Mouse (Mus musculus): ENCODE results near the gene Pced1b. TPM values are rescaled to one million over a fixed set of nuclear protein-coding genes. Genes with fewer than 3 reads are reported as not detected.
A peak's percentile ranks its signal among the peaks of the same experiment; 100 is the strongest.

The Pced1b gene
- total and polyA plus RNA-seq, 3 experiments: 6.6 to 41.1 (median 8.8) TPM

- no peak for ATAC-seq (ENCODE audit: extremely low read depth, insufficient number of reproducible peaks, low FRiP score, poor library complexity, severe bottlenecking)
- H3K27me3 ChIP-seq (ENCODE audit: insufficient read depth, low read length): no peaks in the 10 kb centered on the region
- H3K4me3 ChIP-seq (ENCODE audit: low read depth, low read length): no peak overlapping the region
- peaks cover 9% of the 10 kb centered on the region for H3K9me3 ChIP-seq (replicated peaks)
- no peaks in the 10 kb centered on the region for H3K4me1 ChIP-seq (ENCODE audit: insufficient read depth, low read depth, low read length)
- no peak for DNase-seq (ENCODE audit: low spot score)
- H3K36me3 ChIP-seq (replicated peaks): no peaks in the 10 kb centered on the region
- TF ChIP-seq GATA2 (IDR thresholded peaks at IDR 0.05; ENCODE audit: borderline replicate concordance, low read depth, low read length): no peak
- TF ChIP-seq GATA1 (IDR thresholded peaks at IDR 0.05; ENCODE audit: borderline replicate concordance, low read length): no peak
- no peak for TF ChIP-seq TAL1 (conservative IDR thresholded peaks at IDR 0.05; ENCODE audit: low read depth, low read length)
- TF ChIP-seq POLR2AphosphoS5 (IDR thresholded peaks at IDR 0.05; ENCODE audit: insufficient replicate concordance, low read depth, low read length): no peak
- no peak for TF ChIP-seq CTCF (IDR thresholded peaks at IDR 0.05; ENCODE audit: low read depth, low read length)
Observed at GRCm38 (mm10) chr15:97322821-97323220, 75.9 kb downstream of the Pced1b start.

GRCm38 (mm10) chr15:97323466-97323865, 76.6 kb downstream of the Pced1b start:
- H3K4me3 ChIP-seq (ENCODE audit: low read depth, low read length): no peak overlapping the region
- TF ChIP-seq GATA1 (IDR thresholded peaks at IDR 0.05; ENCODE audit: borderline replicate concordance, low read length) (no peak), TAL1 (conservative IDR thresholded peaks at IDR 0.05; ENCODE audit: low read depth, low read length) (no peak), POLR2AphosphoS5 (IDR thresholded peaks at IDR 0.05; ENCODE audit: insufficient replicate concordance, low read depth, low read length) (no peak), GATA2 (IDR thresholded peaks at IDR 0.05; ENCODE audit: borderline replicate concordance, low read depth, low read length) (no peak), CTCF (IDR thresholded peaks at IDR 0.05; ENCODE audit: low read depth, low read length) (no peak)
- no peaks in the 10 kb centered on the region for H3K27me3 ChIP-seq (ENCODE audit: insufficient read depth, low read length)
- no peaks in the 10 kb centered on the region for H3K4me1 ChIP-seq (ENCODE audit: insufficient read depth, low read depth, low read length)
- DNase-seq (ENCODE audit: low spot score): no peak
- no peaks in the 10 kb centered on the region for H3K36me3 ChIP-seq (replicated peaks)
- no peak for ATAC-seq (ENCODE audit: extremely low read depth, insufficient number of reproducible peaks, low FRiP score, poor library complexity, severe bottlenecking)
- peaks cover 9% of the 10 kb centered on the region for H3K9me3 ChIP-seq (replicated peaks)

- no peak for TF ChIP-seq CTCF (IDR thresholded peaks at IDR 0.05; ENCODE audit: low read depth, low read length)
- TF ChIP-seq GATA1 (IDR thresholded peaks at IDR 0.05; ENCODE audit: borderline replicate concordance, low read length): no peak
- no peak for TF ChIP-seq POLR2AphosphoS5 (IDR thresholded peaks at IDR 0.05; ENCODE audit: insufficient replicate concordance, low read depth, low read length)
- H3K9me3 ChIP-seq (replicated peaks): peaks cover 9% of the 10 kb centered on the region
- H3K4me3 ChIP-seq (ENCODE audit: low read depth, low read length): no peak overlapping the region
- ATAC-seq (ENCODE audit: extremely low read depth, insufficient number of reproducible peaks, low FRiP score, poor library complexity, severe bottlenecking) (no peak), DNase-seq (ENCODE audit: low spot score) (no peak)
- H3K4me1 ChIP-seq (ENCODE audit: insufficient read depth, low read depth, low read length): no peaks in the 10 kb centered on the region
- no peaks in the 10 kb centered on the region for H3K27me3 ChIP-seq (ENCODE audit: insufficient read depth, low read length)
- H3K36me3 ChIP-seq (replicated peaks): no peaks in the 10 kb centered on the region
Observed at GRCm38 (mm10) chr15:97324311-97324710, 77.4 kb downstream of the Pced1b start.

- no peaks in the 10 kb centered on the region for H3K36me3 ChIP-seq (replicated peaks)
- no peaks in the 10 kb centered on the region for H3K4me1 ChIP-seq (ENCODE audit: insufficient read depth, low read depth, low read length)
- DNase-seq (ENCODE audit: low spot score): peak; percentile 13
- H3K9me3 ChIP-seq (replicated peaks): peaks cover 8% of the 10 kb centered on the region
- H3K4me3 ChIP-seq (ENCODE audit: low read depth, low read length): no peak overlapping the region
- TF ChIP-seq CTCF (IDR thresholded peaks at IDR 0.05; ENCODE audit: low read depth, low read length): peak; percentile 93
- no peak for TF ChIP-seq GATA2 (IDR thresholded peaks at IDR 0.05; ENCODE audit: borderline replicate concordance, low read depth, low read length)
- no peaks in the 10 kb centered on the region for H3K27me3 ChIP-seq (ENCODE audit: insufficient read depth, low read length)
- ATAC-seq (ENCODE audit: extremely low read depth, insufficient number of reproducible peaks, low FRiP score, poor library complexity, severe bottlenecking): peak; percentile 45
Observed at GRCm38 (mm10) chr15:97327500-97328081, 80.7 kb downstream of the Pced1b start.

- H3K4me1 ChIP-seq (ENCODE audit: insufficient read depth, low read depth, low read length): no peaks in the 10 kb centered on the region
- H3K9me3 ChIP-seq (replicated peaks): no peaks in the 10 kb centered on the region
- ATAC-seq (ENCODE audit: extremely low read depth, insufficient number of reproducible peaks, low FRiP score, poor library complexity, severe bottlenecking): no peak
- no peak overlapping the region for H3K4me3 ChIP-seq (ENCODE audit: low read depth, low read length)
- DNase-seq (ENCODE audit: low spot score): no peak
- H3K27me3 ChIP-seq (ENCODE audit: insufficient read depth, low read length): no peaks in the 10 kb centered on the region
- no peaks in the 10 kb centered on the region for H3K36me3 ChIP-seq (replicated peaks)
- TF ChIP-seq POLR2AphosphoS5 (IDR thresholded peaks at IDR 0.05; ENCODE audit: insufficient replicate concordance, low read depth, low read length): no peak
- TF ChIP-seq TAL1 (conservative IDR thresholded peaks at IDR 0.05; ENCODE audit: low read depth, low read length): no peak
- no peak for TF ChIP-seq CTCF (IDR thresholded peaks at IDR 0.05; ENCODE audit: low read depth, low read length)
- no peak for TF ChIP-seq GATA2 (IDR thresholded peaks at IDR 0.05; ENCODE audit: borderline replicate concordance, low read depth, low read length)
- no peak for TF ChIP-seq GATA1 (IDR thresholded peaks at IDR 0.05; ENCODE audit: borderline replicate concordance, low read length)
Observed at GRCm38 (mm10) chr15:97332582-97332981, 85.7 kb downstream of the Pced1b start.

GRCm38 (mm10) chr15:97337636-97338352, 90.9 kb downstream of the Pced1b start:
- no peak for TF ChIP-seq TAL1 (conservative IDR thresholded peaks at IDR 0.05; ENCODE audit: low read depth, low read length)
- TF ChIP-seq GATA1 (IDR thresholded peaks at IDR 0.05; ENCODE audit: borderline replicate concordance, low read length): no peak
- no peak for TF ChIP-seq POLR2AphosphoS5 (IDR thresholded peaks at IDR 0.05; ENCODE audit: insufficient replicate concordance, low read depth, low read length)
- TF ChIP-seq GATA2 (IDR thresholded peaks at IDR 0.05; ENCODE audit: borderline replicate concordance, low read depth, low read length): no peak
- TF ChIP-seq CTCF (IDR thresholded peaks at IDR 0.05; ENCODE audit: low read depth, low read length): no peak
- DNase-seq (ENCODE audit: low spot score): no peak
- H3K36me3 ChIP-seq (replicated peaks): no peaks in the 10 kb centered on the region
- H3K4me1 ChIP-seq (ENCODE audit: insufficient read depth, low read depth, low read length): 0 out of 2 replicates have a peak, but pooled peaks cover 4% of the 10 kb centered on the region
- no peak overlapping the region for H3K4me3 ChIP-seq (ENCODE audit: low read depth, low read length)
- no peak for ATAC-seq (ENCODE audit: extremely low read depth, insufficient number of reproducible peaks, low FRiP score, poor library complexity, severe bottlenecking)
- peaks cover 1% of the 10 kb centered on the region; the same call in 1 of the 2 replicates for H3K27me3 ChIP-seq (ENCODE audit: insufficient read depth, low read length)
- no peaks in the 10 kb centered on the region for H3K9me3 ChIP-seq (replicated peaks)

All from G1E (cell line).